Mouse (Mus musculus): Measurements from ENCODE around the gene Rmnd5a.

- TF ChIP-seq CTCF (IDR thresholded peaks at IDR 0.05; ENCODE audit: low read depth, low read length): no peak
- TF ChIP-seq POLR2A (IDR thresholded peaks at IDR 0.05; ENCODE audit: borderline replicate concordance, low read depth, low read length): no peak
These were observed 28.9 kb upstream of the Rmnd5a start for GRCm38 (mm10) chr6:71469291-71469690.
